Mouse (Mus musculus) mouse embryonic stem cell (cell line): ENCODE results near the gene Inpp4a.

ENCODE experiments used
- in situ Hi-C, 2 experiments: fragments of 300-500 bp; cut with MboI; formaldehyde crosslinking; loops; 1 replicate in 1 of 2; 3 replicates in 1 of 2; pipeline ENCODE4 v1.14.3; 2019 to 2020; ENCODE audit warnings: low sequenced_read_pairs in 2 of 2, low pct_unique_long_range_greater_than_20kb in 1 of 2, mixed read lengths in 1 of 2; ENCODE audit not compliant: unreplicated experiment in 1 of 2

Gene Inpp4a

GRCm38 (mm10) chr1:37347361-37348080 is 47.9 kb downstream of the Inpp4a start:
- in situ Hi-C loops, result no loop called here

- in situ Hi-C loops, result no loop called here
Measured at GRCm38 (mm10) chr1:37350886-37351651, 51.4 kb downstream of the Inpp4a start.

DNA sequence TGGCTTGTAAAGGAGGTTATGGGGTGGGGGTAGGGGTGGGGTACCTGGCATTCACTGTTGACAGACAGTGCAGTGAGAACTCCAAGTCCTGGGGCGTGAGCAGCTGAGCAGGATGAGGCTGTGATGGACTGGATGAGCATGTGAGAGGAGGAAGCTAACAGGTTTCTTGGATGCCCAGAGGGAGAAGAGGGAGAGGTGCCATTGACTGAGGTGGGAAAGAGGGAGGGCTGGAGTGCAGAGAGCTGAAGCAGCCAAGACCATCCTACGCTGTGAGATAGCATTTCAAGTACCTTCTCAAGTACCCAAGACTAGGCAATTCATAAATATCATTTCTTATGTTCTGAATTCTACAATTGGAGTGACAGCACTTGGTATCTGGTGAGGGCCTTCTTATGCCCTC is 52.3 kb downstream of the Inpp4a start:
- in situ Hi-C loops, result no loop called here

GRCm38 (mm10) chr1:37353456-37353855 is 53.8 kb downstream of the Inpp4a start:
- in situ Hi-C loops, result no loop called here

DNA sequence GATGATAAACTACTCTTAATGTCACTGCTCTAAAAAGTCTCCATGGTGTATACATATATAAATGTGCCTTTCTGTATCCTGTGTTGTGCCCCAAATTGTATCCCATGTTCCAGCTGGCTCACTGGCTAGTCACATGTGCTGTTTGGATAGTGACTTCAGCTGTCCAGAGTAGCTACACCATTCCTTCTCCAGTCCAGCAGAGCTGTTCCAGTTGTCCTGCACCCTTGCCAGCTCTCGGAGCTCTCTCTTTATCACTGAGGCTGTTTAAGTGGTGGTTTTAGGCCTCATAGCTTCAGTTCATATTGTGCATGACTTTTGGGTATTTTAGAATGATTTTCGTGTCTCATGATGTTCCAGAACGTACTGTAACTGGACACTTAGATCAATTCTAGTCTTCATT is 55.8 kb downstream of the Inpp4a start:
- in situ Hi-C loops, result no loop called here

DNA sequence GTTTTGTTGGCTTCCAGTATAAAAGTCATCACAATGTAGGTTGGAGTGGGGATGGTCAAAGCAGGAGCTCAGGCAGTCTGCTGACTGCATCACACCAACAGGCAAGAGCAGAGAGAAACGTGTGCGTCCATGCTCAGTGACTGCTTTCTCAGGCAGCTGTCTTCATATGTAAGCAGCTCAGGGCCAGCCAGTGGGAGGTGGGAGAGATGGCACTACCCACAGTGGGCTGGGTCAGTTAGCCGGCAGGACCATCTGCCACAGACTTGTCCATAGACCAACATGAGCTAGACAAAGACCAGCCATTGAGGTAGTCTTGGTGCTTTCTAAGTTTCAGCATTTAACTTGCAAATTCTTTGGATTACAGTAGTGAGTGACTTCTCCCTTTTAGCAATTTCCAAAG is 56.6 kb downstream of the Inpp4a start:
- in situ Hi-C loops, result no loop called here

DNA sequence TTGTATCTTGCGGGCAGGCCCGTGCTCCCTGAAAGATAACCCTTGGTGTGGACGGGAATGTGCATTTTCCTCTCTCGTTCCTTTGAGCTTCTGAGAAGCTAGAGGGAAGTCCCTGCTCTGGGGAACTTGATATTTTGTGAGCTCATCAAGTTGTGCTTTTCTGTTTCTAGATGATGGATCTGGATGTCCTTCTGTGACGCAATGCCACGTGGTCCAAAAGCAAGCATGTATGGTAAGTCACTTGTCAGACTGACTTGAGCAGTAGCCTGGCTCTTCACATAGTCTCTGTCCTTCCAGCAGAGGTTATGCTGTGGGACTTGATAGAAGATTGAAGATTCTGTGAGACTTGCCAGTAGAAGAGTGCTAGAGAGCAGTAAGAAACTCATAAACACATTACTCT is 57.5 kb downstream of the Inpp4a start:
- in situ Hi-C loops, result no loop called here

DNA sequence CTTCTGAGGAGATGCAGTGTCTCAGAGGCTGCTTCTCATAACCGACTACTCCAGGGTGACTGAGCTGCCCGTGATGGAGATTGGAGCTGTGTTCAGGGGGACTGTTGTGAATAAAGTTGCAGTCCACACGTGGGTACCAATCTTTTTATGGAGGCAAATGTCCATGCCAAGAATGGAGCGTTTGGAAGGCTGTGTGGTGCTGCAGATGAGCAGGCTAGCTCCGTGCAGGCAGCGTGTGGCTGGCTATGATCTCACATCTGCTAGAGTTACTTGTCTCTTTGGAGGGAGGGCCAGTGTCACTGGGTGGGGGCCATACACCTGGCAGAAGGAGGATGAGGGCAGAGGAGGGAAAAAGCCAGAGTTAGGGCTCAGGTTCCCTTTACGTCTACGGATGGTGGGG is 59.0 kb downstream of the Inpp4a start:
- in situ Hi-C loops, result no loop called here

- in situ Hi-C loops, result no loop called here
Measured at GRCm38 (mm10) chr1:37359395-37360092, 59.9 kb downstream of the Inpp4a start.

- in situ Hi-C loops, result no loop called here
Measured at GRCm38 (mm10) chr1:37360781-37361180, 61.1 kb downstream of the Inpp4a start.

GRCm38 (mm10) chr1:37362721-37363120 is 63.1 kb downstream of the Inpp4a start:
- in situ Hi-C loops, result no loop called here

DNA sequence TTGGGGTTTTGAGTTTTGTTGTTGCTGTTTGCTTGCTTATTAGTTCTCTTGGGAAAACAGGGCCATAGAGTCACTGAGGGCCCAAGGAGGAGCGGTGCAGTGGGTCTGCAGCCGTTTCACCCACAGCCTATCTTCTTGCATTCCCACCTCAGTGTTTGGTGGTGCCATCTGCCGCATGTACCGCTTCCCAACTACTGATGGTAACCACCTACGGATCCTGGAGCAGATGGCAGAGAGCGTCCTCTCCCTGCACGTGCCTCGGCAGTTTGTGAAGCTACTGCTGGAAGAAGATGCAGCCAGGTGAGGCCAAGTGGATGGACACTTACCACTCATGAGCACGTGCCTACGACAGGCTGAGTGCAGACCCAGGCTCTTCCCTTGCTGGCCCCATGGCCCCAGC is 68.5 kb downstream of the Inpp4a start:
- in situ Hi-C loops, result no loop called here

- in situ Hi-C loops, result no loop called here
Measured at GRCm38 (mm10) chr1:37368768-37369385, 69.2 kb downstream of the Inpp4a start.

DNA sequence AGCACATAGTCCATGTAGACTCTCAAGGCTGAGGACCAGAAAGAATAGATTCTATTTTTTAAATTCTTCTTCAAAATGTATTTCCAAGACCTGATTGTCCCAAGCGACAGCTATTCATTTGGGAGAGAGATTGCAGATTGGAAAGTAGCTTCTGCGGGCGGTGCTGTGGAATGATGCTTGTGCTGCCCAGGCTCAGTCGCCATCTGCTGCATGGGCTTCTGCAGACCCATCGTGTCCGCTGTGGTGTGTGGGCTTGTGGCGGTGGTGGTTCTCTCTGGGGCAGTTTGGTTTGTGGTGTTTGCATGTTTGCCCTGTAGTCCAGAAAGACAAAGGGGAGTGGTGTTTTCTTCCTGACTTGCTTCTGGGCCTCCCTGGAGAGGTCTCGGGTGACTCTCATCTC is 76.5 kb downstream of the Inpp4a start:
- in situ Hi-C loops, result no loop called here

DNA sequence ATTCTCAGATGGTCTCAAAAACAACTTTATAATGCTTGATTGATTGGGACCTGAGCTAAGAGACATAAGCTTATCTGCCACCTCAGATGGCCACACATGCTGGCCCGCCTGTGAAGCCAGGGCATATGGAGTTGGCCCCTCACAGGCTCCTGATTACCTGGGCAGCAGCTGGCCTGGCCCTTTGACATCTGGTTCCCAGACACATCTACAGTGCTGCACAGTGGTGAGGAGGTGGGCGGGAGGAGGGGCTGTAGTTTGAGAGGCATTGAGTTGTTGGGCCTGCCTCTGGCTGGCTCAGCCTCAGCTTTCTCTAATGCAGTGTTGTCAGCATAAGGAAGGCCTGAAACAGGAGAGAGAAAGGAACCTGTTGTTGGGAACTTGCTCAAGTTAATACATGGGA is 77.1 kb downstream of the Inpp4a start:
- in situ Hi-C loops, result no loop called here

DNA sequence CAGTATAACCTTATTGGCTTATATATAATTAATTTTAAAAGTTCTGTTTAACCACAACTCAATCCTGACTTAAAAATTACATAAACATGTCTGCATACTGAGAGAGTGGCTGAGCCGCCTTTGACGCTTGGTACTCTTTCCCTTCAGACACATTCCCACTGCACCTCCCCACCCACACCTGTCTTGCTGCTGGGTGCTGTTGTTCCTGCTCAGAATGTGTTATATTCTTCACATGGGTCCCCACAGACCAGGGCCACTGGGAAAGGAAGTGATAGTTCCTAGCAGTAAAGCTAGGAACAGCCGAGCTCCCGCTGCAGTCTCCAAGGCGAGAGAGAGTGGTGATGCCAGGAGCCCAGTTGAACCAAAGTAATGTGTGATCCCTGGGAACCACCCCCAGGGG is 78.4 kb downstream of the Inpp4a start:
- in situ Hi-C loops, result no loop called here

DNA sequence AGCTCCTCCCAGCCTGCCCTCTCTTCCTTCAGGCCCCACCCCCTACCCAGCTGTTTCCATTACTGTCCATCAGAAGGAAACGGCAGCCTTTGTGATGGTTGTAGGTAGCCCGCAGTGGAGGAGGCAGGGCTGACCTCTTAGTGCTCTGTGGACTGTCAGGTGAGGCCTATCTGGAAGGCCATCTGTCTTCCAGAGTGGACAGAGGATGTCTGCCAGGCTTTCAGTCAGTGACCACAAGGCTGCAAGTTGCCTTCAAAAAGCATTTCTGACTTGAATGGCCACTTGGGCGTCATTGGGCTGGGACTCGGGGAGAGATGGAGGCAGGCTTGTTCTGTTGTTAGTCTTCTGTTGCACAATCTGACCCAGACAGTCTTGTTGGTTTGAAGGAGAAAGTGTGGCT is 79.9 kb downstream of the Inpp4a start:
- in situ Hi-C loops, result no loop called here

- in situ Hi-C loops, result no loop called here
Measured at GRCm38 (mm10) chr1:37380913-37381312, 81.2 kb downstream of the Inpp4a start.

DNA sequence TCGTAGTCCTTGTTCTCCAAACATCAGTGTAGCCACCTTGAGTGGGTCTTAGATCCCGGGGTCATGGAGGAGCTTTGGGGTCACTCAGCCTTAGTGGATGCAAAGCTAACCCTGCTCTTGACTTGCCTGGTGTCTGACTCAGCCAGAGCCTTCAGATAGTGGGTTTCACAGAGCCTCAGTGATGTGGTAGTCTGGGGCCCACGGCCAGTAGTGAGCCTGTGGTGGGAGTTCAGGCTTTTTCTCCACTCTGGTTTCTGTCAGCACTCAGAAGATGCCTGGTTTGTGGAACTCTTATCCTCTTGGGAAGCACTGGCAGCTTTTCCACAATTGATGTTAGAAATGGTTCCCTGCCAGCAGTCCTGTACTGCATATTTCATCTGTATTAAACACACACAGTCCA is 84.6 kb downstream of the Inpp4a start:
- in situ Hi-C loops, result no loop called here
